Mouse (Mus musculus): Measurements from ENCODE around the gene Mat2a.
"Not testable (repeated sequence)": the region's sequence is repeated elsewhere in the genome, so short reads cannot be mapped to it uniquely, and the experiment has no call there.

Gene Mat2a

GRCm38 (mm10) chr6:72439355-72440185 lies at the start of gene Mat2a:
Mat2a (minus strand) TSS chr6:72439558.
- DNase-seq = peak; percentile 96

GRCm38 (mm10) chr6:72488850-72489249 lies 49.5 kb upstream of the Mat2a start:
- DNase-seq = no peak

- no peak for DNase-seq
These were observed 47.9 kb upstream of the Mat2a start for GRCm38 (mm10) chr6:72487282-72487681.

- no peak for DNase-seq
These were observed 46.9 kb upstream of the Mat2a start for GRCm38 (mm10) chr6:72486307-72486706.

- no peak for DNase-seq
These were observed 45.5 kb upstream of the Mat2a start for GRCm38 (mm10) chr6:72484887-72485286.

- no peak for DNase-seq
These were observed 42.8 kb upstream of the Mat2a start for GRCm38 (mm10) chr6:72482156-72482555.

- DNase-seq = no peak
These were observed 41.0 kb upstream of the Mat2a start for GRCm38 (mm10) chr6:72480422-72480702.

GRCm38 (mm10) chr6:72479645-72480421 lies 40.5 kb upstream of the Mat2a start:
- DNase-seq = no peak

- DNase-seq = not testable (repeated sequence)
These were observed 39.3 kb upstream of the Mat2a start for GRCm38 (mm10) chr6:72478691-72479090.

- DNase-seq = no peak
These were observed 38.3 kb upstream of the Mat2a start for GRCm38 (mm10) chr6:72477621-72478020.

GRCm38 (mm10) chr6:72476836-72477235 lies 37.5 kb upstream of the Mat2a start:
- DNase-seq = no peak

- DNase-seq = no peak
These were observed 36.0 kb upstream of the Mat2a start for GRCm38 (mm10) chr6:72475221-72475985.

- peak; percentile 51 for DNase-seq
These were observed 34.1 kb upstream of the Mat2a start for GRCm38 (mm10) chr6:72473264-72474041.

GRCm38 (mm10) chr6:72466171-72466570 lies 26.8 kb upstream of the Mat2a start:
- no peak for DNase-seq

GRCm38 (mm10) chr6:72465361-72466157 lies 26.2 kb upstream of the Mat2a start:
- no peak for DNase-seq

- DNase-seq = not testable (repeated sequence)
These were observed 23.3 kb upstream of the Mat2a start for GRCm38 (mm10) chr6:72462550-72463257.

GRCm38 (mm10) chr6:72460036-72460801 lies 20.9 kb upstream of the Mat2a start:
- no peak for DNase-seq

GRCm38 (mm10) chr6:72458921-72459320 lies 19.6 kb upstream of the Mat2a start:
- DNase-seq = no peak

GRCm38 (mm10) chr6:72458418-72458817 lies 19.1 kb upstream of the Mat2a start:
- no peak for DNase-seq

- no peak for DNase-seq
These were observed 17.2 kb upstream of the Mat2a start for GRCm38 (mm10) chr6:72456567-72456966.

All from thymus, postnatal 14 days (tissue).